Mouse (Mus musculus): Measurements from ENCODE around the gene Tbc1d22a. TPM values are rescaled to one million over a fixed set of nuclear protein-coding genes. Genes with fewer than 3 reads are reported as not detected.

Gene Tbc1d22a
- polyA plus RNA-seq, 2 experiments = 8.7 to 15.5 TPM

- no peak for TF ChIP-seq POLR2A (IDR thresholded peaks at IDR 0.05; ENCODE audit: borderline replicate concordance, extremely low read depth, insufficient read depth, insufficient read length)
- Histone ChIP-seq H3K27me3 (ENCODE audit: control insufficient read depth, insufficient read depth, low read length) (no peaks in the 10 kb centered on the region), H3K36me3 (ENCODE audit: control insufficient read depth, insufficient read depth, low read length) (no peaks in the 10 kb centered on the region), H3K4me2 (replicated peaks; ENCODE audit: low read depth, low read length, severe bottlenecking) (no peak overlapping the region), H3K9ac (ENCODE audit: low read depth, low read length, severe bottlenecking) (0 out of 2 replicates have a peak overlapping the region, but pooled peaks have one; percentile 12), H3K9me3 (ENCODE audit: control insufficient read depth, low read length) (no peaks in the 10 kb centered on the region), H3K4me1 (ENCODE audit: control insufficient read depth, insufficient read depth, low read length) (no peaks in the 10 kb centered on the region), H3K4me3 (replicated peaks; ENCODE audit: low read length) (no peak overlapping the region), H3K27ac (replicated peaks; ENCODE audit: low read depth, low read length) (no peak overlapping the region)
- DNase-seq (ENCODE audit: low spot score) (no peak), ATAC-seq (ENCODE audit: low FRiP score, low read depth) (no peak)
- 72% methylated on average over 4 of the region's 4 CpGs for WGBS
These were observed 152.5 kb downstream of the Tbc1d22a start for GRCm38 (mm10) chr15:86366726-86367125.

DNA sequence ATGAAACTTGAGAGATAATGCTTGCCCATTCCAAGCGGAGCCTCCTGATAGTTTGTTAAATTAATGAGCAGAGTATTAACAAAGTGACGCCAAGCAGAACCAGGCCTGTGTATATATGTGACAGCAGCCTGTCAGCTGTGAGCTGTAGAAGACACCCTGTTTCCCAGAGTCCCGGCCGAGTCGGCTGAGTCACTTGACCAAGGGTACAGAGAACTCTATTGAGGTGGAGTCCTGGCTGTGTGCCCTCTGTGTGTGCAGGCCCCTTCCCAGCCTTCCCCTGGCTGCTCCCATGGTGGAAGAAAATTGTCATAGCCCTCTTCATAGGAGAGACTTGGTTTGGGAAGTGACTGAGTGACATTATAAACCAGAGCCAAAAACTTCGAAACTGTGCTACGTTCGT lies 153.0 kb downstream of the Tbc1d22a start:
- ATAC-seq (ENCODE audit: low FRiP score, low read depth) (no peak), DNase-seq (ENCODE audit: low spot score) (peak; percentile 39)
- H3K27ac ChIP-seq (replicated peaks; ENCODE audit: low read depth, low read length) = no peak overlapping the region
- H3K4me1 ChIP-seq (ENCODE audit: control insufficient read depth, insufficient read depth, low read length) = no peaks in the 10 kb centered on the region
- no peak for TF ChIP-seq POLR2A (IDR thresholded peaks at IDR 0.05; ENCODE audit: borderline replicate concordance, extremely low read depth, insufficient read depth, insufficient read length)
- no peak overlapping the region for H3K4me2 ChIP-seq (replicated peaks; ENCODE audit: low read depth, low read length, severe bottlenecking)
- no peak overlapping the region for H3K9ac ChIP-seq (ENCODE audit: low read depth, low read length, severe bottlenecking)
- H3K4me3 ChIP-seq (replicated peaks; ENCODE audit: low read length) = no peak overlapping the region
- no peaks in the 10 kb centered on the region for H3K9me3 ChIP-seq (ENCODE audit: control insufficient read depth, low read length)
- 63% methylated on average over 8 of the region's 8 CpGs for WGBS
- no peaks in the 10 kb centered on the region for H3K27me3 ChIP-seq (ENCODE audit: control insufficient read depth, insufficient read depth, low read length)
- H3K36me3 ChIP-seq (ENCODE audit: control insufficient read depth, insufficient read depth, low read length) = no peaks in the 10 kb centered on the region

- H3K27me3 ChIP-seq (ENCODE audit: control insufficient read depth, insufficient read depth, low read length) = no peaks in the 10 kb centered on the region
- H3K9ac ChIP-seq (ENCODE audit: low read depth, low read length, severe bottlenecking) = no peak overlapping the region
- no peak for TF ChIP-seq POLR2A (IDR thresholded peaks at IDR 0.05; ENCODE audit: borderline replicate concordance, extremely low read depth, insufficient read depth, insufficient read length)
- no peak overlapping the region for H3K27ac ChIP-seq (replicated peaks; ENCODE audit: low read depth, low read length)
- WGBS = 77% methylated on average over 3 of the region's 3 CpGs
- DNase-seq (ENCODE audit: low spot score) (no peak), ATAC-seq (ENCODE audit: low FRiP score, low read depth) (no peak)
- no peaks in the 10 kb centered on the region for H3K36me3 ChIP-seq (ENCODE audit: control insufficient read depth, insufficient read depth, low read length)
- H3K9me3 ChIP-seq (ENCODE audit: control insufficient read depth, low read length) = no peaks in the 10 kb centered on the region
- peaks cover 9% of the 10 kb centered on the region; the same call in 1 of the 2 replicates for H3K4me1 ChIP-seq (ENCODE audit: control insufficient read depth, insufficient read depth, low read length)
- no peak overlapping the region for H3K4me3 ChIP-seq (replicated peaks; ENCODE audit: low read length)
- H3K4me2 ChIP-seq (replicated peaks; ENCODE audit: low read depth, low read length, severe bottlenecking) = no peak overlapping the region
These were observed 156.6 kb downstream of the Tbc1d22a start for GRCm38 (mm10) chr15:86370846-86371245.

GRCm38 (mm10) chr15:86375262-86375661 lies 161.0 kb downstream of the Tbc1d22a start:
- no peak for ATAC-seq (ENCODE audit: low FRiP score, low read depth)
- Histone ChIP-seq H3K4me1 (ENCODE audit: control insufficient read depth, insufficient read depth, low read length) (peaks cover 10% of the 10 kb centered on the region; the same call in 1 of the 2 replicates), H3K9me3 (ENCODE audit: control insufficient read depth, low read length) (no peaks in the 10 kb centered on the region), H3K27ac (replicated peaks; ENCODE audit: low read depth, low read length) (no peak overlapping the region), H3K27me3 (ENCODE audit: control insufficient read depth, insufficient read depth, low read length) (no peaks in the 10 kb centered on the region), H3K36me3 (ENCODE audit: control insufficient read depth, insufficient read depth, low read length) (no peaks in the 10 kb centered on the region), H3K4me3 (replicated peaks; ENCODE audit: low read length) (no peak overlapping the region), H3K9ac (ENCODE audit: low read depth, low read length, severe bottlenecking) (no peak overlapping the region), H3K4me2 (replicated peaks; ENCODE audit: low read depth, low read length, severe bottlenecking) (no peak overlapping the region)
- no peak for TF ChIP-seq POLR2A (IDR thresholded peaks at IDR 0.05; ENCODE audit: borderline replicate concordance, extremely low read depth, insufficient read depth, insufficient read length)
- DNase-seq (ENCODE audit: low spot score) = no peak
- 39% methylated on average over 3 of the region's 3 CpGs for WGBS

DNA sequence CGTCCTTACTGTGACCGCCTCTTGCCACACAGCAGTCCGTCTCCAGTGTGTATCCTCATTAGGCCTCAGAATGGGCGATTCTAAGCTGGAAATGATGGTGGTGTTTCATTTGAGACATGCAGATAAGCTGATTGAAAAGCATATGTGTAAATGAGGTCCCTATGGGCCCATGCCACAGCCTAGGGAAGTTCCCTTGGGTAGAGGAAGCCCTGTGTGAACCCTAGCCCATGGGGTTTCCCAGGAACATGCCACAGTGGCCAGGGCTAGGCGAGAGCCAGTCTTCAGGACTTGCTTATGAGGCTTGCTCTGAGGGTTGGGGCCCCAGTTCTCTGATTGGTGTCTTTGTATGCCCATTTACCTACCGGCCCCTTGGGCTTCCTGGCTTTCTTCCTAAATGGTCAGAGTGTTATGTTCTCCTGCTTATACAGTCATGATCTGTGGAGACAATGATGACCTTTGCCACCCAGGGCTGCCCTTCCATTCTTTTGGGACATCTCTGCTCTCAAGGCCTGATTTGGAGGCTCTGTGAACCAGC lies 161.7 kb downstream of the Tbc1d22a start:
- no peak overlapping the region for H3K9ac ChIP-seq (ENCODE audit: low read depth, low read length, severe bottlenecking)
- H3K4me3 ChIP-seq (replicated peaks; ENCODE audit: low read length) = no peak overlapping the region
- no peak for ATAC-seq (ENCODE audit: low FRiP score, low read depth)
- H3K36me3 ChIP-seq (ENCODE audit: control insufficient read depth, insufficient read depth, low read length) = no peaks in the 10 kb centered on the region
- peaks cover 10% of the 10 kb centered on the region; the same call in 1 of the 2 replicates for H3K4me1 ChIP-seq (ENCODE audit: control insufficient read depth, insufficient read depth, low read length)
- H3K4me2 ChIP-seq (replicated peaks; ENCODE audit: low read depth, low read length, severe bottlenecking) = no peak overlapping the region
- WGBS = 57% methylated on average over 6 of the region's 6 CpGs
- H3K27ac ChIP-seq (replicated peaks; ENCODE audit: low read depth, low read length) = no peak overlapping the region
- no peak for DNase-seq (ENCODE audit: low spot score)
- TF ChIP-seq POLR2A (IDR thresholded peaks at IDR 0.05; ENCODE audit: borderline replicate concordance, extremely low read depth, insufficient read depth, insufficient read length) = no peak
- H3K9me3 ChIP-seq (ENCODE audit: control insufficient read depth, low read length) = no peaks in the 10 kb centered on the region
- no peaks in the 10 kb centered on the region for H3K27me3 ChIP-seq (ENCODE audit: control insufficient read depth, insufficient read depth, low read length)
